18 mouse cellular contexts compared by ENCODE assay signal in the genomic region with DNA sequence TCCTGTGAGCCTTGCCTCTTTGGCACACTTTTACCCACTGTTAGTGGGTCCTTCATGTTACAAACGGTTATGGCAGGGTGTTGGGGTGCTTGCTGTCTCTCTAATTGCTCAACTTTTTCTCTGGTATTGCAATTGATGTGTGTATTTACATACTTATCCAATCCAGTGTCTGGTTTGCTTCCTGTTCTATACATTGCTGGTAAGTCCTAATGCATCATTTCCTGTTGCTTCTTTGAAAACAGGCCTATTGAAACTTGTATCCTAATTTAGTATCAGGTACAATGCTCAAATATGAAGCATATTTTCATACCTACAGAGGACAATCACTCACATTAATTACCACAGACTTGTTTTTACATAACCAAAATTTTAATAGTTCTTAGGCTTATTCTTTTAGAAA.
"Had no signal": no experiment of that assay in that cellular context is flagged by ENCODE, and none has a peak within 500 bp of the region (broad histone marks: within the 10 kb centered on the region; RNA-seq: fewer than 3 reads in every experiment).

No protein-coding gene starts in this region.

- H3K4me1 ChIP-seq: lung, embryonic 15.5 days; megakaryocyte, embryonic 14.5 days; midbrain, embryonic 13.5 days; midbrain, embryonic 15.5 days; neural tube, embryonic 12.5 days; stomach, embryonic 15.5 days had no signal

- H3K4me2 ChIP-seq: lung, embryonic 15.5 days; midbrain, embryonic 11.5 days; midbrain, embryonic 13.5 days; midbrain, embryonic 15.5 days; neural tube, embryonic 12.5 days; stomach, embryonic 15.5 days had no signal

- ATAC-seq: lung, postnatal 0 days; midbrain, embryonic 13.5 days; midbrain, embryonic 15.5 days had no signal

- DNase-seq: lung, adult 2 months; lung, postnatal 14 days; lung, postnatal 36 days; right cerebral cortex, postnatal 14 days; thymus, adult 2 months; thymus, postnatal 25 days; thymus, postnatal 4 days had no signal

- H3K9me3 ChIP-seq: lung, embryonic 15.5 days; midbrain, embryonic 13.5 days; midbrain, embryonic 15.5 days; neural tube, embryonic 12.5 days; stomach, embryonic 15.5 days had no signal

- H3K27ac ChIP-seq: lung, embryonic 15.5 days; macrophage; midbrain, embryonic 13.5 days; midbrain, embryonic 15.5 days; neural tube, embryonic 12.5 days; stomach, embryonic 15.5 days; stomach, postnatal 0 days had no signal

- H3K4me3 ChIP-seq: lung, embryonic 15.5 days; megakaryocyte, embryonic 14.5 days; midbrain, embryonic 13.5 days; midbrain, embryonic 15.5 days; myocyte; neural tube, embryonic 12.5 days; stomach, embryonic 15.5 days had no signal

- H3K27me3 ChIP-seq: lung, embryonic 15.5 days; megakaryocyte, embryonic 14.5 days; midbrain, embryonic 13.5 days; midbrain, embryonic 15.5 days; neural tube, embryonic 12.5 days; stomach, embryonic 15.5 days had no signal

- H3K9ac ChIP-seq: lung, embryonic 15.5 days; midbrain, embryonic 13.5 days; midbrain, embryonic 15.5 days; neural tube, embryonic 12.5 days; stomach, embryonic 15.5 days had no signal

- H3K36me3 ChIP-seq: lung, embryonic 15.5 days; midbrain, embryonic 13.5 days; midbrain, embryonic 15.5 days; neural tube, embryonic 12.5 days; stomach, embryonic 15.5 days had no signal
